Mouse (Mus musculus): ENCODE measurements at regions not wholly inside any gene's neighbourhood (a gene's known extent, or its start where the extent isn't known, plus 50 kb on each side); places are given as distances from the start of the nearest gene placed in this dataset.

DNA sequence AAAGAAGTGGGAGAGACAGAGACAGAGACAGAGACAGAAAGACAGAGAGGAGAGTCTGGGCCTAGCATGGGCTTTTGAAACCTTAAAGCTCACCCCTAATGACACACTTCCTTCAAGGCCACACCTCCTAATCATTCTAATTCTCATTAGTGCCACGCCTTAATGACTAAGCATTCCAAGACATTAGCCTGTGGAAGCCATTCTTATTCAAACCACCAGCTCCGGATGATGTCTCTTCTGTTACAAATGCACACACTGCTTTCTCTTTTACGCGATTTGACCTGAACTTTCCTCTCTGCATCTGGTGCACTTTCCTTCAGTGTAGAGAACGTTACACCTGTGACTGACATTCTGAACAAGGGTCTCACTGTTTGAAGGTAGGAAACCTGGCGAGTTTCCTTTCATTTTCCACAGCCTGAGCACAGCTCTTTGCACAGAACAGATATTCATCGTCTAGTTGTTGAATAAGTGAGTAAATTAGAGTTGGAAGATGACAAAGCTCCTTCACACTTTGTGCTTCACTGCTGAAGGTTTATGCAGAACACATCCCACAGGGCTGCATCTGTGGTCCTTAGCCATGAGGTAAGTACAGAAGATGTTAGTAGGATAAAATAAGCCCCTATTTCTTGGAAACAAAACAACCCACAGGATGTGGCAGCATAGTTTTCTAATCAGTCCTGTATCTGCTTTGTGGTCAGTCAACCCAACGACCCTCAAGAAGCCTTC lies 116.8 kb downstream of the Faxc start:
- no peak for ATAC-seq (replicated peaks; ENCODE audit: poor library complexity)

GRCm38 (mm10) chr4:22066785-22067433 lies 135.8 kb downstream of the Faxc start:
- no peak for ATAC-seq (replicated peaks; ENCODE audit: poor library complexity)

DNA sequence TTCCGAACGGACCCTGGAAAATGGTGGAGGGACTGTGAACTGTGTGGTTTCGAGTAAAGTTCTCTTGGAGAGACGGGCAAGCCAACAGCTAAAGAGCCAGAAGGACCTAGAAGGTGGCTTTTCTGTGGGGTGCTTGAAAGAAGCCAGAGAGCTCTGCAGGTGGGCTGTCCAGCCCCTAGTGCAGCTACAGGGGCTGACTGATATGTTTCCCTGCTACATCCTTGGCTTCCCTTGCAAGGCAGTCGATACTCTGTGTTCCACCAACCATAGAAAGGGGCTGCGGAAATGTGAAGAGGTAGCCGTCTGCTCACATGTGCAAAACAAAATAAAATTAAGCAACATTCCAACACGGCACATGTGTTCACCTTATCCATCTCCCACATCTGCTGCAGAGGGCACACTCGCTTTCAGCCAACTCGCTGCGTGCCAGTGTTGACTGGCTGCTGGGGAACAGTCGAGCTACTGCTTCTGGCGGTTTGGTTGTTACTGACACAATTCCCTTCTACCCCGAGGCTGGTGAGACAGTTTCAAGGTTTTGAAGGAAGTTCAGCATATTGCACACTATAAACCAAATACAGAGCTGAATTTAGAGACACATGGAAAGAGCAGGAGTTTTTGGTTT lies 136.7 kb downstream of the Faxc start:
- ATAC-seq (replicated peaks; ENCODE audit: poor library complexity): no peak

DNA sequence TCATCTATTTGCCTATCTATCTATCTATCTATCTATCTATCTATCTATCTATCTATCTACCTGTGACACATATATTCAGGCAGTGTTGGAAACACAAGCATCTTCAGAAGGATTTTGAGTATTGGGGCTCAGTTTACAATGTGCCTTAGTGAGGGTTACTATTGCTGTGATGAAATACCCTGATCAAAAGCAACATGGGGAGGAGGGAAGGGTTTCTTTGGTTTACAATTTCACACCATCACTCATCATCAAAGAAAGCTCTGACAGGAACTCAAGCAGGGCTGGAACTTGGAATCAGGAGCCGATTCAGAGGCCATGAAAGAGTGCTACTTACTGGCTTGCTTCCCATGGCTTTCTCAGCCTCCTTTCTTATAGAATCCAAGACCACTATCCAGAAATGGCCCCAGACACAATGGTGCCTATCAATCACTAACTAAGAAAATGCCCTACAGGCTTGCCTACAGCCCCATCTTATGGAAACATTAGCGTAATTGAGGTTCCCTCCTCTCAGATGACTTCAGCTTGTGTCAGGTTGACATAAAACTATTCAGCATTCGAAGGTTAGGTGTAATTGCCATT lies 157.2 kb downstream of the Faxc start:
- ATAC-seq (replicated peaks; ENCODE audit: poor library complexity): no peak

DNA sequence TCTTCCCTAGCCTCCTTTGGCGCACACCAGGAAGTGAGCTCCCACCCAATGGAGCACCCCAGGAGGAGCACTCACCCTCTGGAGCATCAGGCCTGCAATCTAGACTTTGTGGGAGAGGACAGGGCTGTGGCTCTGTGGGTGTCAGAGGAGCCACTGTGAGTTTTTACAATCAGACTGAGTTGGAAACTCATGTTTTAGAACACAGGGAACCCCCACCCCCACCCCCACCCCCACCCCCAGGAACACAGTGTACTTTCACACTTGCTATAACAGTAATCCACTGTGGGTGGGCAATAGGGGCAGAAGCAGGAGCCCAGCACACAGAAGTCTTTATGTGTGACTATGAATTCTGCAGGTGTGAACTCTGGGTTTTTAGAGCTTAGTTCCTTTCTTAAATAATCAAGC lies 158.5 kb downstream of the Faxc start:
- ATAC-seq (replicated peaks; ENCODE audit: poor library complexity): no peak

- ATAC-seq (replicated peaks; ENCODE audit: poor library complexity): no peak
Measured at GRCm38 (mm10) chr4:22090536-22090935, 159.4 kb downstream of the Faxc start.

DNA sequence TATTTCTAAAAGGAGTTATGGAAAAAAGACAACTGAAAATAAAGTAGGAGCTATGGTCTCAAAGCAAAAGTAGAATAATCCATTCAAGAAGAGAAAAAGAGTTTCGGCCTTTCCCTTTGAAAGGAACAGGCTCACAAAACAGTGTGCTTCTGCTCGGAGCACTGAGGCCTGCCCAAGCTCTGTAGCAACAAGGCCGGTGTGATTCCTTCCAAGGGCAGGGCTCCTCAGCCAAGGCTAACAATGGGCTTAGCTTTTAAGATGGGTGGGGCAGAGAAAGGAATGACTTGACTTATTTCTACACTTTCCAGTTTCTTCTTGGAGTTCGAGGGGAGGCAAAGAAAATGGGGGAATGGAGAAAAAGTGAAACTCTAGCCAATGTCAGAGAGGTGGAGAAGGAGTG lies 161.4 kb downstream of the Faxc start:
- no peak for ATAC-seq (replicated peaks; ENCODE audit: poor library complexity)

- ATAC-seq (replicated peaks; ENCODE audit: poor library complexity): no peak
Measured at GRCm38 (mm10) chr4:22095257-22096031, 164.3 kb downstream of the Faxc start.

GRCm38 (mm10) chr4:22098605-22099004 lies 167.5 kb downstream of the Faxc start:
- no peak for ATAC-seq (replicated peaks; ENCODE audit: poor library complexity)

DNA sequence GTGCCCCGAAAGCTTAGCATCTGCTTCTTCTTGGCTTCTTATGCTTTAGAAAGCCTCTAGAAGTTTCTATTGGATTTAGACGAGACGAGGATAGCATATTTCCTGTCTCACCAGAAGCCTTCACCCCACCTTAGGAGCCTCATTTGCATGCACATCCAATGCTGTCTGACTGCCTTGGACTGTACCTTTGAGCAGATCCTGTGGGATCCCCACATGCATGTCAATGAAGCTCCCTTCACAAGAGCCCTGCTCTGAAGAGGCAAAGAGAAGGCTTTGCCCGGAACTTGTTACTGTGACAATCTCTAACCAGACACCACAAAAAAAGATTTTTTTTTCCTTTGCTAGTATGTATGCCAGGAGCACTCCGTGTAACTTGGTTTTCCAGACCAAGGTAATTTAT lies 171.3 kb downstream of the Faxc start:
- no peak for ATAC-seq (replicated peaks; ENCODE audit: poor library complexity)

DNA sequence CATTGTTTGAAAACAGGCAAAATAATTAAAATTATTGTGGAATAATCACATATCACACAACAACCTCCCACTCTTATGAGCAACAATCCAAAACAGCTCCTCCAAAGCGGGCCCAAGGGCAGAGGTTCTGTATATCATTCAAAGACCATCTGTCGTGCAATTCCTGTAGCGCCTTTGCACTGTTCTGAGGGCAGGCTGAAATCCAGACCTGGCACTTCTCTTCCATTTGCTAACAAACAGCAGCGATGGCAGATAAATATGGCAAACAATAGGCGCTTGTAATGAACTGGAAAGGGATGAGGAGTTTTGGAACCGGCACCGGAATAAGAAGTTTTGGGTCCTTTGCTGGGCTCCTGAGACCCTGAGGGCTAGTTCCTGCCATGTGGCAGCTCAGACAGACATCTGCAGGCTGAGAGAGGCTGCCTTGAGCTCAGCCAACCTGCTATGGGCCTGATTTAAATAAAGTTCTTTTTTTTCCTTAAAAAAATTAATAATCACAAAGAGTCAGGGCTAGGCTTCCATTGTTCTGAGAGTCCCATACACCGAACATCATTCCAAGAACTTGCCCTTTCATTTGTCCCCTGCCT lies 172.0 kb downstream of the Faxc start:
- no peak for ATAC-seq (replicated peaks; ENCODE audit: poor library complexity)

DNA sequence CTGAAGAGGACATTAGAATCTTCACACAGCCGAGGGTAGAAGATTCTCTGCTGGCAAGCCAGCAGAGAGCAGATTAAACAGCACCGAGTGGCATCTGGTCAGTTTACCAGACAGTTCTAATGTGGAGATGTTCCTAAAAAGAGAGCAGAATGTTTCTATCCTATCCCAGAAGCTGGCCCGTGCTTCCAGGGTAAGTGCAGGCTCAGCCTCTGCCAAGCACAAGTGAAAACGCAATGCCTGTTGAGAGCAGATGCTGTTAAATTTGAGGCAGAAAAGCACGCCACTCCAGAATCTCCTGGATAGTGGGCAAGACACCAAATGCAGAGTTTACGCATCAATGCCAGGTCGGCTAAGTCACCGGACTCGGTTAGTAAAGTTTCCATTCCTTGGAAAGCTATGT lies 175.8 kb downstream of the Faxc start:
- ATAC-seq (replicated peaks; ENCODE audit: poor library complexity): no peak

GRCm38 (mm10) chr4:22109410-22109809 lies 178.3 kb downstream of the Faxc start:
- ATAC-seq (replicated peaks; ENCODE audit: poor library complexity): no peak

GRCm38 (mm10) chr4:22110400-22110799 lies 179.3 kb downstream of the Faxc start:
- no peak for ATAC-seq (replicated peaks; ENCODE audit: poor library complexity)

GRCm38 (mm10) chr4:22112209-22112608 lies 181.1 kb downstream of the Faxc start:
- ATAC-seq (replicated peaks; ENCODE audit: poor library complexity): no peak

DNA sequence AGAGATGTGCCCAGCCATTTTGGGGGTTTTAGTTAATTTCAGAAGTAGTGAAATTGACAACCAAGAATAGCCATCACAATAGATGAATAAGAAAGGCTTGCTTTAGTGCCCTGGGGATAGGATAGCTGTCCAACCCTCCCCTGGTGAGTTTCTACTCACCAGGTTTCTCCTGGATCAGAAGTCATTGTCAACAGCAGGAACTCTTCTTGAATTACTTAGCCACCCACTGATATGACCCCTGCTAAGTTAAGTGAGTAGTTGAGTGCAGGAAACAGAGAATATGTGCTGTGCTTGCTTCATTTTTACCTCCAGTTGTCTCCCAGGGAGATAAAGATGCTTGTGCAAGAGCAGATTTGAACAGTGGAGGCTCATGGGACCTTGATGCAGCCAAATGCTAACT lies 183.3 kb downstream of the Faxc start:
- no peak for ATAC-seq (replicated peaks; ENCODE audit: poor library complexity)

DNA sequence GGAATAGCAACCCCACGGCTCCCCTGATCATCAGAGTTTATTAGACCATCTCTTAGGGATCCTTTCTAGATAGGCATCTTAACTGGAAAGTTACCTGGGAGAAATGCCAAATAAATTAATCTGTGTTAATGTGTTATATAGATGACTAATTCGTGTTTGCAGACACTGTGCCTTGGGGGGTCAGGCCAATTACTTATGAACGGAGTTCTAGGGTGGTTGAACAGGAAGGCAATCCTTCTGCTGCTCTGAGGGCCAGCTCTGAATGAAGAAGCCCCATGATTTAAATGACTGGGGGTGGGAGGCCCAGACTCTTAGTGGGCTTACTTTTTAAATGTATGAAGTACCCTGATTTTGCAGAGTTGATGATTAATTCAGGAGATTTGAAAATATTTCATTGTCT lies 188.7 kb downstream of the Faxc start:
- ATAC-seq (replicated peaks; ENCODE audit: poor library complexity): no peak

- ATAC-seq (replicated peaks; ENCODE audit: poor library complexity): no peak
Measured at GRCm38 (mm10) chr4:22120953-22121352, 189.8 kb downstream of the Faxc start.

DNA sequence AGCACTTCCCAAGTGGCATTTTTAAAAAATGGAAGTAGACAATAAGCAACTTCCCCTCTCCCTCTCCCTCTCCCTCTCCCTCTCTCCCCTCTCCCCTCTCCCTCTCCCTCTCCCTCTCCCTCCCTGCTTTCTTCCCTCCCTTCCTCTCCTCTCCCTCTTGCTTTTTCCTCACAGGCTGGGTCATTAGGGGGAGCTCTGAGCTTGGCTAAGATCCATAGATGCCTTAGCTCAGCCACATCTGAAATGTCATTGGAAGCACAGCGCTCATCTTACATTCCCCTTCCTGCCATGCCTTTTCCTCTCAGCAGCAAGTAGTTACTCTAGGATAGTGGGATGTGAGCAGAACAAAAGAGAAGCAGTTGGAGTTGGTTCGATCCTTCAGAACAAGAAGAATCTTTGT lies 190.3 kb downstream of the Faxc start:
- no peak for ATAC-seq (replicated peaks; ENCODE audit: poor library complexity)

- ATAC-seq (replicated peaks; ENCODE audit: poor library complexity): no peak
Measured at GRCm38 (mm10) chr4:22124836-22125235, 193.7 kb downstream of the Faxc start.

GRCm38 (mm10) chr4:22130511-22130910 lies 199.4 kb downstream of the Faxc start:
- no peak for ATAC-seq (replicated peaks; ENCODE audit: poor library complexity)

Data from megakaryocyte progenitor cell, adult 5-6 weeks (primary cell).